Mouse (Mus musculus) testis, adult 2 months (tissue): ENCODE measurements around the gene Uggt2.

Experiments
- CTCF ChIP-seq: fragments of 200-500 bp; IDR thresholded peaks from 2 replicates; pipeline ENCODE4 v1.5.1; 2012; ENCODE audit warnings: low read depth, mild to moderate bottlenecking, inconsistent platforms, low read length, moderate library complexity; ENCODE audit not compliant: control insufficient read depth, insufficient read depth, insufficient replicate concordance
- POLR2A ChIP-seq: fragments of 200-500 bp; IDR thresholded peaks from 2 replicates; pipeline ENCODE4 v1.6.1; 2012; ENCODE audit warnings: low read depth, mild to moderate bottlenecking, inconsistent platforms, low read length, moderate library complexity; ENCODE audit not compliant: control insufficient read depth

- TF ChIP-seq CTCF (no peak), POLR2A (no peak)
These were observed 118.3 kb downstream of the Uggt2 start for GRCm38 (mm10) chr14:118980890-118981289.
